Mouse (Mus musculus) liver, postnatal 0 days (tissue): Measurements from ENCODE around the gene Fes. TPM values are rescaled to one million over a fixed set of nuclear protein-coding genes. Genes with fewer than 3 reads are reported as not detected.

Source experiments
- ATAC-seq: fragments of 200-750 bp; cut with Nextera tagmentation; 2 replicates; pipeline ENCODE4 v1.8.0; 2017; ENCODE audit warnings: mild to moderate bottlenecking, moderate library complexity
- DNase-seq: peaks from one replicate; pipeline ENCODE4 v3.0.0-alpha.2; 2016
- H3K27ac ChIP-seq: fragments of 300-500 bp; sonication (generic); 2 replicates; pipeline ENCODE4 v1.5.1; 2014; ENCODE audit warnings: antibody characterized with exemption, moderate library complexity, mild to moderate bottlenecking, low read depth
- H3K27me3 ChIP-seq: fragments of 300-500 bp; sonication (generic); 2 replicates; pipeline ENCODE4 v1.6.1; 2014; ENCODE audit warnings: low read length, control low read depth, mixed read lengths; ENCODE audit not compliant: insufficient read depth
- H3K36me3 ChIP-seq: fragments of 300-500 bp; sonication (generic); replicated peaks from 2 replicates; pipeline ENCODE4 v1.6.1; 2014; ENCODE audit warnings: mild to moderate bottlenecking, control low read depth, low read length, moderate library complexity, mixed read lengths; ENCODE audit not compliant: insufficient read depth
- H3K4me1 ChIP-seq: fragments of 300-500 bp; sonication (generic); 2 replicates; pipeline ENCODE4 v1.6.1; 2014; ENCODE audit warnings: antibody characterized with exemption, mild to moderate bottlenecking, control low read depth; ENCODE audit not compliant: insufficient read depth
- H3K4me2 ChIP-seq: fragments of 300-500 bp; sonication (generic); 2 replicates; pipeline ENCODE4 v1.6.1; 2014; ENCODE audit warnings: low read depth, mild to moderate bottlenecking, low read length, moderate library complexity, mixed read lengths
- H3K4me3 ChIP-seq: fragments of 300-500 bp; sonication (generic); 2 replicates; pipeline ENCODE4 v1.5.1; 2014; ENCODE audit warnings: low read depth, low read length
- H3K9ac ChIP-seq: fragments of 300-500 bp; sonication (generic); replicated peaks from 2 replicates; pipeline ENCODE4 v1.6.1; 2014; ENCODE audit warnings: mild to moderate bottlenecking, moderate library complexity
- H3K9me3 ChIP-seq: fragments of 300-500 bp; sonication (generic); 2 replicates; pipeline ENCODE4 v1.6.1; 2016; ENCODE audit warnings: mild to moderate bottlenecking, control low read depth, low read length, mixed read lengths
- CTCF ChIP-seq: sonication (generic); IDR thresholded peaks from 2 replicates; pipeline ENCODE4 v1.5.1; 2016; ENCODE audit warnings: antibody characterized with exemption, low read depth
- EP300 ChIP-seq: IDR thresholded peaks from 2 replicates; pipeline ENCODE4 v1.6.1; 2016; ENCODE audit warnings: antibody characterized with exemption, low read depth, mild to moderate bottlenecking
- WGBS: fragments of 180-500 bp; shearing (Covaris S2); extraction: QIAGEN DNeasy Blood & Tissue Kit; methylation state at CpG from one replicate; pipeline ENCODE4 v1.1.7; 2014; ENCODE audit not compliant: insufficient replicate concordance; 5-methylcytosine and 5-hydroxymethylcytosine counted together
- polyA plus RNA-seq: library from polyadenylated mRNA; unstranded; fragments of >200 nt; fragmentation: Nextera tagmentation; extraction: Ambion mirVana; gene quantifications from 2 replicates; pipeline ENCODE4 v1.2.1, GENCODE M21; 2015

The Fes gene
- polyA plus RNA-seq, 1 experiment from 2014 or later: 16.3 TPM

- Histone ChIP-seq H3K36me3 (peaks cover 63% of the 10 kb centered on the region), H3K4me1 (no peaks in the 10 kb centered on the region), H3K4me2 (no peak overlapping the region), H3K27me3 (no peaks in the 10 kb centered on the region), H3K9ac (no peak overlapping the region), H3K27ac (no peak overlapping the region), H3K9me3 (no peaks in the 10 kb centered on the region), H3K4me3 (no peak overlapping the region)
- WGBS: 90% methylated on average over 19 of the region's 19 CpGs
- TF ChIP-seq EP300: no peak
- no peak for TF ChIP-seq CTCF
- DNase-seq: no peak
- no peak for ATAC-seq
Measured at GRCm38 (mm10) chr7:80331433-80331832, 56.3 kb downstream of the Fes start.

GRCm38 (mm10) chr7:80330278-80330677, 57.5 kb downstream of the Fes start:
- WGBS: 88% methylated on average over 8 of the region's 8 CpGs
- Histone ChIP-seq H3K27me3 (no peaks in the 10 kb centered on the region), H3K36me3 (peaks cover 65% of the 10 kb centered on the region), H3K9ac (no peak overlapping the region), H3K4me1 (no peaks in the 10 kb centered on the region), H3K27ac (no peak overlapping the region), H3K4me2 (no peak overlapping the region), H3K9me3 (no peaks in the 10 kb centered on the region), H3K4me3 (no peak overlapping the region)
- ATAC-seq (no peak), DNase-seq (no peak)
- TF ChIP-seq EP300 (no peak), CTCF (no peak)

Other genes starting within 250 kb of the Fes start
- gene Sema4b, start 201.1 kb downstream of the Fes start, polyA plus RNA-seq: 11.7 and 13.5 TPM in 2 replicates
- 79.4 and 89.2 TPM in 2 replicates for gene Cib1, start 155.1 kb downstream of the Fes start, polyA plus RNA-seq
- gene Gdpgp1, start 155.1 kb downstream of the Fes start, polyA plus RNA-seq: 1.5 and 1.6 TPM in 2 replicates
- gene Ttll13, start 141.6 kb downstream of the Fes start, polyA plus RNA-seq: 0.43 TPM in 2 replicates
- 20.9 and 23.1 TPM in 2 replicates for gene Ngrn, start 126.7 kb downstream of the Fes start, polyA plus RNA-seq
- gene Vps33b, start 118.3 kb downstream of the Fes start, polyA plus RNA-seq: 2.5 and 2.9 TPM in 2 replicates
- 48.3 and 57.6 TPM in 2 replicates for gene Prc1, start 93.5 kb downstream of the Fes start, polyA plus RNA-seq
- 1.2 and 1.6 TPM in 2 replicates for gene Rccd1, start 63.5 kb downstream of the Fes start, polyA plus RNA-seq
- 4.9 and 7.2 TPM in 2 replicates for gene Unc45a, start 46.9 kb downstream of the Fes start, polyA plus RNA-seq
- 3.1 TPM in 2 replicates for gene Hddc3, start 44.8 kb downstream of the Fes start, polyA plus RNA-seq
- gene Man2a2, start 16.6 kb downstream of the Fes start, polyA plus RNA-seq: 2.1 and 2.2 TPM in 2 replicates
- 17.7 and 18.0 TPM in 2 replicates for gene Furin, start 17.5 kb upstream of the Fes start, polyA plus RNA-seq
- 8.1 and 11.8 TPM in 2 replicates for gene Blm, start 147.2 kb upstream of the Fes start, polyA plus RNA-seq